Mouse (Mus musculus): ENCODE results near the gene Col9a1.

DNA sequence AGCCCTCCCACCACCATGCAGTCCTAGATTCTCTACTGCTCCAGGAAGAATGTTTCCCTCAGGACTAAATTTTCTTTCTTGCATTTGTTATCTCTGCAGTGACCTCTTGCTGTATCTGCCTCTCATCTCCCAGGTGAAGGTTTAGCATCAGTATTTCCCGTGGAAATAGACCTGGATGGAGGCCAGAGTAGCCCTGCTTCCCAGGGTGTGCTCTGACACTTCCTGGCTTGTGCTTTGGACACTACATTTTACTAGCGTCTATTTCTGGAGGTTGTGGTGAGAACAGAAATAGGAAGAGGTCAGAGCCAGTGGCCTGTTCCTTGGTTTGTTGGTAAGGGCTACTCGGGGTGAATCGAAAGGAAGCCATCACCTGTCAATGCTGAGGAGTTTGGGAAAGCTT, 16.7 kb downstream of the Col9a1 start:
- no peak for TF ChIP-seq CTCF (IDR thresholded peaks at IDR 0.05; ENCODE audit: extremely low read depth, insufficient read depth, insufficient read length, insufficient replicate concordance)
- TF ChIP-seq POLR2A (IDR thresholded peaks at IDR 0.05; ENCODE audit: low read depth, low read length), result no peak

Measured in spleen, adult 2 months (tissue).